Mouse (Mus musculus) induced T-regulatory cell, adult 2 months (primary cell): Measurements from ENCODE around the gene Myt1l.

Experiments used
- DNase-seq: peaks from one replicate; pipeline ENCODE4 v3.0.0-alpha.2; 2012; ENCODE audit warnings: low read depth

The Myt1l gene

GRCm38 (mm10) chr12:29965016-29965415 is 436.8 kb downstream of the Myt1l start:
- DNase-seq = no peak

- no peak for DNase-seq
Measured at GRCm38 (mm10) chr12:29971795-29972464, 443.7 kb downstream of the Myt1l start.

GRCm38 (mm10) chr12:29972533-29972932 is 444.3 kb downstream of the Myt1l start:
- no peak for DNase-seq
